Mouse (Mus musculus) gastrocnemius, adult 18-20 months (tissue): ENCODE results near the gene Sirt1. TPM values are rescaled to one million over a fixed set of nuclear protein-coding genes. Genes with fewer than 3 reads are reported as not detected.
"Not testable (repeated sequence)": the region's sequence is repeated elsewhere in the genome, so short reads cannot be mapped to it uniquely, and the experiment has no call there.

Source experiments
- DNase-seq: peaks from one replicate; pipeline ENCODE4 v3.0.0; 2021; ENCODE audit warnings: low spot score
- total RNA-seq, 2 experiments: library from RNA; stranded (reverse); gene quantifications; 2 replicates each; pipeline ENCODE4 v1.2.3; 2021

Gene Sirt1
- total RNA-seq, 2 experiments from 2014 or later: 6.8 to 8.1 TPM

- DNase-seq: no peak
These were observed 15.5 kb upstream of the Sirt1 start for GRCm38 (mm10) chr10:63396963-63397362.

DNA sequence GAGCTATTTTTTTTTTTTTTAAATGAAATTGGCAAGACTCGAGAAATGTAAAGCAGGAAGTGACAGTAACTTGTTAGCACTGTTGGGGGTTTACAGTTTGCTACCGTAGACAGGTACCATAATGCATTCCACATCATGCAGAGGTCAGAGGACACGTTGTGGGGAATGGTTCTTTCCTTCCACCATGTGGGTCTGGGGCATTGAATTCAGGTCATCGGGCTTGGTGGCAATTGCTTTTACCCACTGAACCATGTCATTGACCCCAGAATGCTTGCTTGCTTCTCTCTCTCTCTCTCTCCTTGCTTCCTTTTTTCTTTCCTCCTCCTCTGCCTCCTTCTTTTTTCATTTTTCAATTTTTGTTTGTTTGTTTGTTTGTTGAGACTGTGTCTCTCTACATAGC lies 7.4 kb upstream of the Sirt1 start:
- DNase-seq: no peak

DNA sequence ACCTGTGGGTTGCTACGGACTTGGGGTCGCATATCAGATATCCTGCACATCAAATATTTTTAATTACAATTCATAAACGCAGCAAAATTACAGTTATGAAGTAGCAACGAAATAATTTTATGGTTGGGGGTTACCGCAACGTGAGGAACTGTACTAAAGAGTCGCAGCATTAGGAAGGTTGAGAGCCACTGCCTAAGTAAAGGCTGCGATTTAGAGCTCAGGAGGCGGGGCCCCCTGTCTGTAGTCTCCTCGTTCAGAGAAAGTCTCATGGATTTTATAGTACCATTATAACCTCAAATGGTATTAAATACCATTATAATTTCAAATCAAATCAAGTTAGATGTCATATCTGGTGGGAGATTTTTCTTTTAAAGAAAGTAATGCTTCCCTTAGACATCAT lies 5.5 kb upstream of the Sirt1 start:
- no peak for DNase-seq

GRCm38 (mm10) chr10:63386444-63386843 lies 4.9 kb upstream of the Sirt1 start:
- peak; percentile 83 for DNase-seq

DNA sequence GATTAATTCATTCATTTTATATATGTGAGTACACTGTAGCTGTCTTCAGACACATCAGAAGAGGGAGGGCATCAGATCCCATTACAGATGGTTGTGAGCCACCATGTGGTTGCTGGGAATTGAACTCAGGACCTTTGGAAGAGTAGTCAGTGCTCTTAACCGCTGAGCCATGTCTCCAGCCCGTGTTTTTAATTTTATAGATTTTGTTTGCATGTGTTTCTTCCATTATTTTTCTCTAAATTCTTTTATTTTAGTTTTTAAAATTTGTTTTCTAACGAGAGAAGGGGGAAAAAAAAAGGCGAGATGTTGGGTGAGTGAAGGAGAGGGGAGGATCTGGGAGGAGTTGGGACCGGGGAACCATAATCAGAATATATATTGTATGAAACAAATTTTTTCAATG lies 4.4 kb upstream of the Sirt1 start:
- not testable (repeated sequence) for DNase-seq

GRCm38 (mm10) chr10:63382372-63383279 lies 1.1 kb upstream of the Sirt1 start, which contains the start of gene Dnajc12:
TSS of gene Dnajc12 (plus strand) at chr10:63382443.
- peak; percentile 92 for DNase-seq

- no peak for DNase-seq
These were observed 2.4 kb downstream of the Sirt1 start for GRCm38 (mm10) chr10:63378948-63379680.

DNA sequence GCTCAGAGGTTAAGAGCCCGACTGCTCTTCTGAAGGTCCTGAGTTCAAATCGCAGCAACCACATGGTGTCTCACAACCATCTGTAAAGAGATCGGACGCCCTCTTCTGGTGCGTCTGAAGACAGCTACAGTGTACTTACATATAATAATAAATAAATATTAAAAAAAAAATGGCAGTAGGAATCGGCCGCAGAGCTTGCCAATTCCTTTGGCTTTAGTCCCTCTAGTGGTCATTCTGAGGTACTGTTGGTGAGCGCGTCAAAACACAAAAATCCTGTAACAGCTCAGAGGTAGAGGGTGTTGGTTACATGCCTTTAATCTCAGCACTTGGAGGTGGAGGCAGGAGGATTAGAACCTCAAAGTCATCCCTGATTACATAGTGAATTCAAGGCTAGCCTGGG lies 4.0 kb downstream of the Sirt1 start:
- DNase-seq: peak; percentile 62

DNA sequence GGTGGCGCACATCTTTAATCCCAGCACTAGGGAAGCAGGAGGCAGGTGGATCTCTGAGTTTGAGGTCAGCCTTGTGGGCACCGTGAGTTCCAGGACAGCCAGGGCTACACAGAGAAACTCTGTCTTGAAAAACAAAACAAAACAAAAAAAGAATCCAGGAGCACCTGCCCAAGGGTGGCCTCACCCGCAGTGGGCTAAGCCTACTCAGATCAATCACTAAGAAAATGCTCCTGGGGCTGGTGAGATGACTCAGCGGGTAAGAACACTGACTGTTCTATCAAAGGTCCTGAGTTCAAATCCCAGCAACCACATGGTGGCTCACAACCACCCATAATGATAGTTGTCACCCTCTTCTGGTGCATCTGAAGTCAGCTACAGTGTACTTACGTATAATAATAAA lies 5.2 kb downstream of the Sirt1 start:
- DNase-seq: no peak

GRCm38 (mm10) chr10:63368041-63368440 lies 13.5 kb downstream of the Sirt1 start:
- no peak for DNase-seq

DNA sequence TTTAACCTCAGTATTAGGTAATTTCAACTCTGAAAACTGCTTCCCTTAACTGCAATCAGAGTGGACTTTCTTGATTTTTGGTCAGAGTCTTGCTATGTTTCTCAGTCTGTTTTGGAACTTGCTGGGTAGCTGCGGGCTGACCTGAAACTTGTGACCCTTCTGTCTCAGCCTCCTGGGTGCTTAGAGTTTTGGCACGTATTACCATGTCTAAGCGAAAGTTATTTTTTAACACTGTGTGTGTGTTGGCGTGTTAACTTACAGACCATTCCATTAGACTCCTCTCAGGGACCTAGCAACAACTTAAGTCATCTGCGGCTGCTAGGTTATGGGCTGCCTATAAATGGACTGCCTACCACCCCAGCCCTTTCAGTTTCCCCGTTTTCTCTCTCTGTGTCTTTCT lies 14.1 kb downstream of the Sirt1 start:
- DNase-seq: no peak

- DNase-seq: no peak
These were observed 15.5 kb downstream of the Sirt1 start for GRCm38 (mm10) chr10:63365918-63366455.

- DNase-seq: no peak
These were observed 21.0 kb downstream of the Sirt1 start for GRCm38 (mm10) chr10:63360502-63360901.

- no peak for DNase-seq
These were observed 29.4 kb downstream of the Sirt1 start for GRCm38 (mm10) chr10:63352111-63352510.

GRCm38 (mm10) chr10:63351099-63351498 lies 30.4 kb downstream of the Sirt1 start:
- DNase-seq: not testable (repeated sequence)

DNA sequence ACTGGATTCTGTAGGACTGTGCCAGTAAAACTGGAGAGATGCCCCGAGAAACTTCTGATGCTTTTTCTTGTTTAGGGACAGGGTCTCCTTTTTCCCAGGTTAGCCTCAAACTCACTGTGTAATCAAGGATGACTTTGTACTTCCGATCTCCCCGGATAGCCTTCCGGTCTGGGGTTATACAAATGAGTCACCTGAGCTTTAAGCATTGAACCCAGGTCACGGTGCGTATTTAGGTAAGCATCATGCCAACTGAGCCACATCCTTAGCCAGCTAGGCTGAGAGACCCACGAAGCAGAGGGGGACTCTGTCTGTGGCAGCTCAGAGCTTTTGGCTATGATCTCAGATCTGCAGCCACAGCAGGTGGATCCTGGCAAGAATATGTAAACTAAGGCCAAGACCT lies 30.8 kb downstream of the Sirt1 start:
- DNase-seq: no peak

DNA sequence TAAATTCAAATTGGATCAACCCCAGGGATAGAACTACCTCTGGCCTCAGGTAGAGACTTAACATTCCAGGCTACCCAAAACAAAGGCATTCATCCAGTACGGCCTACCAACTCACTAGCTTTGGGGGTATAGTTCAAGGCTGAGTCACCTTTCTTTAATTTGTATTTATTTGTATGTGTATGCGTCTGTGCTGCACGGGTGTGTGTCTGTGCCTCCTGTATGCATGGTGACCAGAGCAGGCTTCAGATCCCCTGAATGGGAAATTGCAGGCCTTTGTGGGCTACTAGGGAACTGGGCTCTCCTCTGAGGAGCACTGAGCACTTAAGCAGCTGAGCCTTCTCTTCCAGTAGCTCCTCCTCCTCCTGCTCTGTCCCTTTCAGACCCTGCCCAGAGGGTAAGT lies 33.2 kb downstream of the Sirt1 start:
- no peak for DNase-seq

DNA sequence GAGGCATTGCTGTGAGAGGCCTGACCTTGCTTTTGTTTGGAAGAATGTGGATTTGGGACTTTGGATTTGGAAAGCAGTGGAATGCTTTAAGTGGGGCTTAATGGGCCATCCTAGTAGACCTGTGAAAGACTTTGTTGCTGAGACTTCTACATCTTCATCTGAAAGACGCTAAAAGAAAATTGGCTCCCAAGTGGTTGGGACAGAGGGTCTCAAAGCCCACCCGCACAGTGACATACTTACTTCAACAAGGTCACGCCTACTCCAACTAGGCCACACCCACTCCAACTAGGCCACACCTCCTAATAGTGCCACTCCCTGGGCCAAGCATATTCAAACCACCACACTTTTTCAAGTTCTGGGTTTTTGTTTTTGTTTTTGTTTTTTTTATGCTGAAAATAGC lies 36.8 kb downstream of the Sirt1 start:
- no peak for DNase-seq

DNA sequence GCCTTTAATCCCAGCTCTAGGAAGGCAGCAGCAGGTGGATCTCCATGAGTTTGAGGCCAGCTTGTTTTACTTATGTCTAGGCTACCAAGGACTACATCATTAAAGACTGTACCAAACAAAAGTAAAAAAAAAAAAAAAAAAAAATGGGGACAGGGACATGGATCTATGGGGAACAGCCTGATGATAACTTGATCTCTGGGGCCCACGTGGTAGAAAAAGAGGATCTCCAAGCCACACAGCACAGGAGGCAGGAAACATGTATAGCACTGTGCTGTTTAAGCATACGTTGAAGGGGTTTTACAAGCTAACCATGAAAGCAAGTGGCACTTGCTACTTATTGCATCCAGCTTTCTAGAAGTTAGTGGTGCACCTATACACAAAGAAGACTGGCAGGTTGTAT lies 40.2 kb downstream of the Sirt1 start:
- no peak for DNase-seq

DNA sequence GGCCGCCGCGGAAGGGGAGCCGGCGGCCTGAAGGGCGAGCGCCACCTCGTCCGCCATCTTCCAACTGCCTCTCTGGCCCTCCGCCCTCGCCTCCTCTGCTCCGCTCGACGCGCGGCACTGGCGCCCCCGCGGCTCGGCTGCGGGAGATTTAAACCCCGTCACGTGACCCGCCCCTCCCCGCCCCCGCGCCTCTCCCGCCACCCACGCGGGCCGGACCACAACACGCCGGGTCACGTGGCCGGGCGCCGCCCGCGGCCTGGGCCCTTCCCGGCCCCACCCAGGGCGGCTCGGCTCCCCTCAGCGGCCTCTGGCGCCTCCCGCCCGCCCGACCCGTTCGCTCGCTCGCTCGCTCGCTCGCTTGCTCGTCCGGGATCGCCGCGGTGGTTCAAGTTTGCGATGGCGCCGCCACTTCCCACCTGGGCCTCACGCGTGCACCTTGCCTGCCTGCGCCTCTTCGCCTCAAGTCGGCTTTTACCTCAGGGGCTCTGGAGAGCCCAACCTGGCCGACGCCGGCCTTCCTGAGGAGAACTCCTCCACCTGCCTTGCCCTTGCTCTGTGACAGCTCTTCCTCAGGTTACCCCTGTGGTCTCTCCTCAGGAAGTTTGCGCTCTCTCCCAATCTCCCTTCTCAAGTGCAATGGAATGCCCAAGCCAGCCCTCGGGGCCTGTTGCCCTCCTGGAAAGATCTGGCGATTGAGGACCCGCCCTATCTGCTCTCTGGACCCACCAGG lies 42.4 kb downstream of the Sirt1 start:
- peak; percentile 90 for DNase-seq

DNA sequence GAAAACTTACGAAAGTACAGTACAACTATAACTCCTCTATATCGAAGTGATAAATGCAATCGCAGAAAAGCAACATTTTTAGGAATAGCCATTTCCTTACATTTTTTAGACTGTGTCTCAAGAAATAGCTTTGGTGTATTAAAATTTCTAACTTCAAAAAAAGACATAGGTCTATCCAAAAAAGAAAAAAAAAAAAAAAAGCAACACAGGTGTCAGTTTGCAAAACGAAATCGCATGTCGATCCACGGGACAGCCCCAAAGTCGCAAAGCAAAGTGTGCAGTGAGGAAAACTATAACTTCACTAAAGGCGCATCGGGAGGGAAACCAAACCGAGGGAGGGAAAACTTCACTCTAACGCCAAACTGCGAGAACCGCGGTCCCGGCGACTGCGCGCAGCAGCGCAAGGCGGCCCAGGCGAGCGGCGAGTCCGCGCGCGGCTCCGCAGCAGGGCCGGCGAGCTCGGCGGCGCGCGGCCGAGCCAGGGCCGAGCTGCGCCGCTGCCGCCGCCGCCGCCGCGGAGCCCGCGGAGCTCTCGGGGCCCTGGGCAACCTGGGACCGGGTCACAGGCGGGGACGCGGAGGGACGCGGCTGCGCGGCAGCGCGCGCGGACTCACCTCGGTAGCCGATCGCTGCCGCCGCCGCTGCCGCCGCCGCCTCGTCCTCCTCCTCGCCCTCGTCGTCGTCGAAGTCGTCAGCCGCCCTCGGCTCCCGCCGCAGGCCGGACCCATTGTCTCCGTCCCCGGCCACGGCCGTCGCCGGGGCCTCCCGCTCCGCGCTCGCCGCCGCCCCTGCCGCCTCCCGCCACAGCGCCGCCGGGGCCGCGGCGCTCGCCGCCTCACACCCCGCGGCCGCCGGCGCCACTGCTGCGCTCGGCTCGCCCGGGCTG lies 43.3 kb downstream of the Sirt1 start:
- peak; percentile 51 for DNase-seq
